Mouse (Mus musculus) small intestine, adult 2 months (tissue): ENCODE data around the gene Wfikkn1.

Experiments
- CTCF ChIP-seq: fragments of 200-500 bp; IDR thresholded peaks from 2 replicates; pipeline ENCODE4 v1.5.1; 2012; ENCODE audit warnings: low read depth, mild to moderate bottlenecking, control low read depth, inconsistent platforms, low read length, moderate library complexity, mixed read lengths; ENCODE audit not compliant: insufficient replicate concordance, insufficient read length; ENCODE audit errors: extremely low read depth
- POLR2A ChIP-seq: fragments of 200-500 bp; IDR thresholded peaks from 2 replicates; pipeline ENCODE4 v1.6.1; 2012; ENCODE audit warnings: low read depth, mild to moderate bottlenecking, control low read depth, inconsistent platforms, low read length, moderate library complexity

DNA sequence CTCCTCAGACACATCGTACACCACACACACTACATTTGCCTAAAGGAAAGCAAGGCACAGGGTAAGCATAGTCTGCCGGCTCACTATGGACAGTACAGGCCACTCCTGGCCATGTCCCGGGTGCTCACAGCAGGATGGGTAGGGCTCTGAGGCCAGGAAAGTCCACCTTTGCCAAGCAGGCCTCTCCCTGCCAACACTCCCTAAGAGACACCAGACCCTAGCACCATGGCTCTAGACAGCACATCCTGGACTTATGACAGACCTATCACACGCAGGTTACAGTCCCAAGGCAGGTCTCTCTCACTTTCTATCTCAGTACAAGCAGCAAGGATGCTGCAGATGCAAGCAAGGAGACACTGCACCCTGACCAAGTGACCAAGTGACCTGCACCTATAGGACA is 37.5 kb downstream of the Wfikkn1 start:
- TF ChIP-seq CTCF: no peak
- TF ChIP-seq POLR2A: no peak
